Mouse (Mus musculus): ENCODE measurements around the gene Tex33. TPM values are rescaled to one million over a fixed set of nuclear protein-coding genes. Genes with fewer than 3 reads are reported as not detected.

Gene Tex33
- not detected in 2 replicates for polyA plus RNA-seq (2014; fragmentation: Nextera tagmentation; extraction: Ambion mirVana)

- Histone ChIP-seq H3K27me3 (ENCODE audit: control insufficient read depth, insufficient read depth, low read length) (no peaks in the 10 kb centered on the region), H3K9me3 (ENCODE audit: control insufficient read depth, low read length) (no peaks in the 10 kb centered on the region), H3K4me1 (ENCODE audit: control insufficient read depth, insufficient read depth, low read length) (no peaks in the 10 kb centered on the region), H3K4me3 (ENCODE audit: low read depth, low read length) (no peak within 1 kb of the TSS), H3K4me2 (ENCODE audit: low read depth, low read length) (no peak within 1 kb of the TSS), H3K9ac (replicated peaks; ENCODE audit: low read depth, low read length) (no peak within 1 kb of the TSS), H3K27ac (ENCODE audit: low read depth, low read length) (no peak within 1 kb of the TSS), H3K36me3 (ENCODE audit: control insufficient read depth, insufficient read depth, low read length) (no peaks in the 10 kb centered on the region)
- 89% methylated on average over 8 of the region's 8 CpGs for WGBS
- no peak for ATAC-seq (ENCODE audit: low read depth)
Observed at GRCm38 (mm10) chr15:78395478-78395962, at the start of gene Tex33. Gene Tex33, minus strand, starts transcription at chr15:78395912.

GRCm38 (mm10) chr15:78443857-78444256 is 48.1 kb upstream of the Tex33 start:
- H3K9ac ChIP-seq (replicated peaks; ENCODE audit: low read depth, low read length): no peak overlapping the region
- 55% methylated on average over 6 of the region's 6 CpGs for WGBS

GRCm38 (mm10) chr15:78442231-78442630 is 46.5 kb upstream of the Tex33 start:
- Histone ChIP-seq H3K36me3 (ENCODE audit: control insufficient read depth, insufficient read depth, low read length) (no peaks in the 10 kb centered on the region), H3K27me3 (ENCODE audit: control insufficient read depth, insufficient read depth, low read length) (no peaks in the 10 kb centered on the region), H3K27ac (ENCODE audit: low read depth, low read length) (no peak overlapping the region), H3K9me3 (ENCODE audit: control insufficient read depth, low read length) (no peaks in the 10 kb centered on the region), H3K4me3 (ENCODE audit: low read depth, low read length) (no peak overlapping the region), H3K9ac (replicated peaks; ENCODE audit: low read depth, low read length) (no peak overlapping the region), H3K4me2 (ENCODE audit: low read depth, low read length) (no peak overlapping the region), H3K4me1 (ENCODE audit: control insufficient read depth, insufficient read depth, low read length) (peaks cover 6% of the 10 kb centered on the region; the same call in 1 of the 2 replicates)
- ATAC-seq (ENCODE audit: low read depth): no peak
- 89% methylated on average over 19 of the region's 19 CpGs for WGBS

More at GRCm38 (mm10) chr15:78443857-78444256, 48.1 kb upstream of the Tex33 start:
- H3K4me1 ChIP-seq (ENCODE audit: control insufficient read depth, insufficient read depth, low read length): 0 out of 2 replicates have a peak, but pooled peaks cover 2% of the 10 kb centered on the region
- no peak for ATAC-seq (ENCODE audit: low read depth)
- H3K4me3 ChIP-seq (ENCODE audit: low read depth, low read length): no peak overlapping the region
- H3K9me3 ChIP-seq (ENCODE audit: control insufficient read depth, low read length): no peaks in the 10 kb centered on the region
- no peaks in the 10 kb centered on the region for H3K36me3 ChIP-seq (ENCODE audit: control insufficient read depth, insufficient read depth, low read length)
- no peak overlapping the region for H3K27ac ChIP-seq (ENCODE audit: low read depth, low read length)
- H3K4me2 ChIP-seq (ENCODE audit: low read depth, low read length): no peak overlapping the region
- H3K27me3 ChIP-seq (ENCODE audit: control insufficient read depth, insufficient read depth, low read length): no peaks in the 10 kb centered on the region

- no peak overlapping the region for H3K9ac ChIP-seq (replicated peaks; ENCODE audit: low read depth, low read length)
- no peaks in the 10 kb centered on the region for H3K9me3 ChIP-seq (ENCODE audit: control insufficient read depth, low read length)
- ATAC-seq (ENCODE audit: low read depth): no peak
- no peak overlapping the region for H3K27ac ChIP-seq (ENCODE audit: low read depth, low read length)
- WGBS: 73% methylated on average over 9 of the region's 9 CpGs
- no peak overlapping the region for H3K4me3 ChIP-seq (ENCODE audit: low read depth, low read length)
- peaks cover 5% of the 10 kb centered on the region; the same call in 1 of the 2 replicates for H3K36me3 ChIP-seq (ENCODE audit: control insufficient read depth, insufficient read depth, low read length)
- no peaks in the 10 kb centered on the region for H3K27me3 ChIP-seq (ENCODE audit: control insufficient read depth, insufficient read depth, low read length)
- H3K4me2 ChIP-seq (ENCODE audit: low read depth, low read length): no peak overlapping the region
- H3K4me1 ChIP-seq (ENCODE audit: control insufficient read depth, insufficient read depth, low read length): peaks cover 16% of the 10 kb centered on the region
Observed at GRCm38 (mm10) chr15:78438973-78439372, 43.3 kb upstream of the Tex33 start.

- H3K4me1 ChIP-seq (ENCODE audit: control insufficient read depth, insufficient read depth, low read length): peaks cover 16% of the 10 kb centered on the region
- H3K9ac ChIP-seq (replicated peaks; ENCODE audit: low read depth, low read length): no peak overlapping the region
- H3K4me2 ChIP-seq (ENCODE audit: low read depth, low read length): no peak overlapping the region
- no peaks in the 10 kb centered on the region for H3K27me3 ChIP-seq (ENCODE audit: control insufficient read depth, insufficient read depth, low read length)
- no peak for ATAC-seq (ENCODE audit: low read depth)
- H3K36me3 ChIP-seq (ENCODE audit: control insufficient read depth, insufficient read depth, low read length): peaks cover 10% of the 10 kb centered on the region
- H3K4me3 ChIP-seq (ENCODE audit: low read depth, low read length): no peak overlapping the region
- H3K27ac ChIP-seq (ENCODE audit: low read depth, low read length): no peak overlapping the region
- WGBS: 46% methylated on average over 8 of the region's 8 CpGs
- H3K9me3 ChIP-seq (ENCODE audit: control insufficient read depth, low read length): no peaks in the 10 kb centered on the region
Observed at GRCm38 (mm10) chr15:78438505-78438904, 42.8 kb upstream of the Tex33 start.

GRCm38 (mm10) chr15:78438018-78438394 is 42.3 kb upstream of the Tex33 start:
- Histone ChIP-seq H3K27ac (ENCODE audit: low read depth, low read length) (no peak overlapping the region), H3K9ac (replicated peaks; ENCODE audit: low read depth, low read length) (no peak overlapping the region), H3K36me3 (ENCODE audit: control insufficient read depth, insufficient read depth, low read length) (peaks cover 15% of the 10 kb centered on the region), H3K4me3 (ENCODE audit: low read depth, low read length) (no peak overlapping the region), H3K27me3 (ENCODE audit: control insufficient read depth, insufficient read depth, low read length) (no peaks in the 10 kb centered on the region), H3K4me2 (ENCODE audit: low read depth, low read length) (no peak overlapping the region), H3K9me3 (ENCODE audit: control insufficient read depth, low read length) (no peaks in the 10 kb centered on the region), H3K4me1 (ENCODE audit: control insufficient read depth, insufficient read depth, low read length) (peaks cover 16% of the 10 kb centered on the region)
- ATAC-seq (ENCODE audit: low read depth): no peak
- 55% methylated on average over 4 of the region's 4 CpGs for WGBS

- WGBS: 20% methylated on average over 23 of the region's 23 CpGs
- no peaks in the 10 kb centered on the region for H3K27me3 ChIP-seq (ENCODE audit: control insufficient read depth, insufficient read depth, low read length)
- H3K9ac ChIP-seq (replicated peaks; ENCODE audit: low read depth, low read length): 0 out of 2 replicates have a peak overlapping the region, but pooled peaks have one; percentile 32
- H3K36me3 ChIP-seq (ENCODE audit: control insufficient read depth, insufficient read depth, low read length): peaks cover 15% of the 10 kb centered on the region
- H3K9me3 ChIP-seq (ENCODE audit: control insufficient read depth, low read length): no peaks in the 10 kb centered on the region
- peak overlapping the region; percentile 42 for H3K4me2 ChIP-seq (ENCODE audit: low read depth, low read length)
- H3K4me3 ChIP-seq (ENCODE audit: low read depth, low read length): no peak overlapping the region
- peak overlapping the region; percentile 57; the same call in 1 of the 2 replicates for H3K27ac ChIP-seq (ENCODE audit: low read depth, low read length)
- H3K4me1 ChIP-seq (ENCODE audit: control insufficient read depth, insufficient read depth, low read length): peaks cover 16% of the 10 kb centered on the region
- peak; percentile 1; the same call in 1 of the 2 replicates for ATAC-seq (ENCODE audit: low read depth)
Observed at GRCm38 (mm10) chr15:78437237-78438017, 41.7 kb upstream of the Tex33 start.

- H3K9me3 ChIP-seq (ENCODE audit: control insufficient read depth, low read length): no peaks in the 10 kb centered on the region
- peak overlapping the region; percentile 42 for H3K4me2 ChIP-seq (ENCODE audit: low read depth, low read length)
- 11% methylated on average over 29 of the region's 32 CpGs for WGBS
- peak overlapping the region; percentile 57 for H3K27ac ChIP-seq (ENCODE audit: low read depth, low read length)
- ATAC-seq (ENCODE audit: low read depth): peak; percentile 48; the same call in 1 of the 2 replicates
- 0 out of 2 replicates have a peak overlapping the region, but pooled peaks have one; percentile 37 for H3K9ac ChIP-seq (replicated peaks; ENCODE audit: low read depth, low read length)
- H3K4me1 ChIP-seq (ENCODE audit: control insufficient read depth, insufficient read depth, low read length): peaks cover 16% of the 10 kb centered on the region
- H3K4me3 ChIP-seq (ENCODE audit: low read depth, low read length): peak overlapping the region; percentile 12; the same call in 1 of the 2 replicates
- no peaks in the 10 kb centered on the region for H3K27me3 ChIP-seq (ENCODE audit: control insufficient read depth, insufficient read depth, low read length)
- peaks cover 15% of the 10 kb centered on the region for H3K36me3 ChIP-seq (ENCODE audit: control insufficient read depth, insufficient read depth, low read length)
Observed at GRCm38 (mm10) chr15:78436380-78437192, 40.9 kb upstream of the Tex33 start.
